Mouse (Mus musculus): ENCODE results near the gene Rhox2c. TPM values are rescaled to one million over a fixed set of nuclear protein-coding genes. Genes with fewer than 3 reads are reported as not detected.
"Not testable (repeated sequence)": the region's sequence is repeated elsewhere in the genome, so short reads cannot be mapped to it uniquely, and the experiment has no call there.

Gene Rhox2c
- polyA plus RNA-seq (2015; fragmentation: Nextera tagmentation; extraction: Ambion mirVana): not detected in 2 replicates

DNA sequence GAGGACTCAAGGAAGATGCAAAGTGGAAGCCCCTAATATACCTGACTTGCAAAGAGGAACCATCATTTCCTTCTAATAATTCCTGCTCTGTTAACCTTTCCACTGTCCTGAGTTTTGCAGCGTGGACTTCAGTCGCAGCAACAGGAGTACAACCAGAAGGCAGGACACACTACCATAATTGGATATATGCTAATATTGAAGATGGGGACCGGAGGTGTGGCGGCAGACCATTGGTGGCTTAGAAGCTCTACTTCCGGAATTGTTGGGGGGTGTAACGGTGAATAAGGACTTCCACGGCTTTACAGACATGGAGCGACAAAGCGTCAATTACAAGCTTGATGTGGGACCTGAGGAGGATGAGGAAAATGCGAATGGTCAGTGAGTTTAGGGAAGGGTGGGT is at the start of gene Rhox2c:
Rhox2c (plus strand) TSS at position 301 of the 400 bp plus-strand sequence.
- not testable (repeated sequence) for ATAC-seq

DNA sequence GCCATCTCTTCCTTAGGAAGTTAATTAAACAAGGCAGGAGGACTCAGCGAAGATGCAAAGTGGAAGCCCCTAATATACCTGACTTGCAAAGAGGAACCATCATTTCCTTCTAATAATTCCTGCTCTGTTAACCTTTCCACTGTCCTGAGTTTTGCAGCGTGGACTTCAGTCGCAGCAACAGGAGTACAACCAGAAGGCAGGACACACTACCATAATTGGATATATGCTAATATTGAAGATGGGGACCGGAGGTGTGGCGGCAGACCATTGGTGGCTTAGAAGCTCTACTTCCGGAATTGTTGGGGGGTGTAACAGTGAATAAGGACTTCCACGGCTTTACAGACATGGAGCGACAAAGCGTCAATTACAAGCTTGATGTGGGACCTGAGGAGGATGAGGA is 41.7 kb upstream of the Rhox2c start, which contains the start of gene Rhox2b:
Rhox2b (plus strand) TSS at position 301 of the 400 bp plus-strand sequence.
- not testable (repeated sequence) for H3K36me3 ChIP-seq (ENCODE audit: control insufficient read depth, insufficient read depth, low read length); H3K4me1 ChIP-seq (ENCODE audit: control insufficient read depth, insufficient read depth, low read length); H3K4me2 ChIP-seq (ENCODE audit: low read length); H3K27me3 ChIP-seq (ENCODE audit: control insufficient read depth, insufficient read depth, low read depth, low read length); H3K4me3 ChIP-seq (ENCODE audit: low read depth, low read length); H3K9me3 ChIP-seq (replicated peaks; ENCODE audit: control insufficient read depth, low read length, poor library complexity, severe bottlenecking); H3K9ac ChIP-seq (ENCODE audit: low read depth, low read length); ATAC-seq; H3K27ac ChIP-seq (ENCODE audit: low read length)
- no CpG with 5 or more reads among the region's 9 CpGs for WGBS

More for the DNA sequence above, at the start of gene Rhox2c:
- H3K9ac ChIP-seq (ENCODE audit: low read depth, low read length); H3K9me3 ChIP-seq (replicated peaks; ENCODE audit: control insufficient read depth, low read length, poor library complexity, severe bottlenecking); H3K27ac ChIP-seq (ENCODE audit: low read length); H3K4me1 ChIP-seq (ENCODE audit: control insufficient read depth, insufficient read depth, low read length); H3K4me3 ChIP-seq (ENCODE audit: low read depth, low read length); H3K4me2 ChIP-seq (ENCODE audit: low read length); H3K27me3 ChIP-seq (ENCODE audit: control insufficient read depth, insufficient read depth, low read depth, low read length); H3K36me3 ChIP-seq (ENCODE audit: control insufficient read depth, insufficient read depth, low read length): not testable (repeated sequence)
- WGBS: 97% methylated on average over 5 of the region's 10 CpGs

DNA sequence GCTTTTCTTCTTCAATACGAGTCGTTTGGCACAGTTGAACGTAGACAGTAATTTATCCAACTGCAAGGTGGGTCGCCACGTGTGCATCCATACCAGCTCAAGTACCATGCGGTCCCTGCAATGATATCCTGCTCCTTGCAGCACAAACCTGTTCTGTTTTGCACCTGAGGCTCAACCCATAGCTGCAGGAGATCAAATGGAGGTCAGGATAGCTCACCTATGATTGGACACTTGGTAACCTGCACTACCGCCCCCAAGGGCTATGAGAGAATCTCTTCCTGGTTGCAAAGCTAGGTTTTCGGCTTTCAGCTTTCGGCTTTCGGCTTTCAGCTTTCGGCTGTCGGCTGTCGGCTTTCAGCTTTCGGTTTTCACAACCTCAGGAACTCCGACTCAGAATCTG is 21.3 kb upstream of the Rhox2c start, which contains the start of gene Rhox4b:
Rhox4b (plus strand) TSS at position 301 of the 400 bp plus-strand sequence.
- H3K27ac ChIP-seq (ENCODE audit: low read length); H3K4me2 ChIP-seq (ENCODE audit: low read length); H3K9me3 ChIP-seq (replicated peaks; ENCODE audit: control insufficient read depth, low read length, poor library complexity, severe bottlenecking); H3K4me3 ChIP-seq (ENCODE audit: low read depth, low read length); H3K4me1 ChIP-seq (ENCODE audit: control insufficient read depth, insufficient read depth, low read length); H3K9ac ChIP-seq (ENCODE audit: low read depth, low read length); H3K36me3 ChIP-seq (ENCODE audit: control insufficient read depth, insufficient read depth, low read length); ATAC-seq; H3K27me3 ChIP-seq (ENCODE audit: control insufficient read depth, insufficient read depth, low read depth, low read length): not testable (repeated sequence)
- WGBS: 91% methylated on average over 14 of the region's 15 CpGs

DNA sequence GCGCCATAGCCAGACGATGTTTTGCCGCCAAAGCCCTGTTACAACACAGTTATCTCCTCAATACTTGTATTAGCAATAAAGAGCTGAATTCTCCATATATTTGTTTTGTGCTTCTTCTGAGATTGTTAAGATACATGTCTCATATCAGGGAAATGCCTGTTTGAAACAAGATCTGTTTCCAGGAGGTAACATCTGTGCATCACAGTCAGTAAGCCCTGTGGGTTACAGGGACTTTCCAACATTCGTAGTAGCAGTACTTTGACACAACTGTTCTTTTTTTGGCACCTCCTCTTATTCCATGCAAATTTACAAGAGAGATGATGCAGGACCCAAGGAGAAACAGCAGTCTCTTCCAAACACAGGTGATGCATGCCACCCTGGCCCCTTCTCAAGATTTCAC is 4.8 kb downstream of the Rhox2c start, which contains the start of gene Rhox3c:
Rhox3c (plus strand) TSS at position 301 of the 400 bp plus-strand sequence.
- H3K9me3 ChIP-seq (replicated peaks; ENCODE audit: control insufficient read depth, low read length, poor library complexity, severe bottlenecking); H3K4me3 ChIP-seq (ENCODE audit: low read depth, low read length); H3K9ac ChIP-seq (ENCODE audit: low read depth, low read length); ATAC-seq; H3K27me3 ChIP-seq (ENCODE audit: control insufficient read depth, insufficient read depth, low read depth, low read length); H3K36me3 ChIP-seq (ENCODE audit: control insufficient read depth, insufficient read depth, low read length); H3K4me2 ChIP-seq (ENCODE audit: low read length); H3K27ac ChIP-seq (ENCODE audit: low read length); H3K4me1 ChIP-seq (ENCODE audit: control insufficient read depth, insufficient read depth, low read length): not testable (repeated sequence)
- WGBS: 95% methylated on average over 3 of the region's 4 CpGs

DNA sequence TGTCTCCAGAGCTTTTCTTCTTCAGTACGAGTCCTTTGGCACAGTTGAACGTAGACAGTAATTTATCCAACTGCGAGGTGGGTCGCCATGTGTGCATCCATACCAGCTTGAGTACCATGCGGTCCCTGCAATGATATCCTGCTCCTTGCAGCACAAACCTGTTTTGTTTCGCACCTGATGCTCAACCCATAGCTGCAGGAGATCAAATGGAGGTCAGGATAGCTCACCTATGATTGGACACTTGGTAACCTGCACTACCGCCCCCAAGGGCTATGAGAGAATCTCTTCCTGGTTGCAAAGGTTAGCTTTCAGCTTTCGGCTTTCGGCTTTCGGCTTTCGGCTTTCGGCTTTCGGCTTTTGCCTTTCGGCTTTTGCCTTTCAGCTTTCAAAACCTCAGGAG is 26.6 kb downstream of the Rhox2c start, which contains the start of gene Rhox4c:
Rhox4c (plus strand) TSS at position 301 of the 400 bp plus-strand sequence.
- H3K4me1 ChIP-seq (ENCODE audit: control insufficient read depth, insufficient read depth, low read length); H3K4me2 ChIP-seq (ENCODE audit: low read length); H3K36me3 ChIP-seq (ENCODE audit: control insufficient read depth, insufficient read depth, low read length); H3K9me3 ChIP-seq (replicated peaks; ENCODE audit: control insufficient read depth, low read length, poor library complexity, severe bottlenecking); H3K9ac ChIP-seq (ENCODE audit: low read depth, low read length); H3K27me3 ChIP-seq (ENCODE audit: control insufficient read depth, insufficient read depth, low read depth, low read length); H3K4me3 ChIP-seq (ENCODE audit: low read depth, low read length); ATAC-seq; H3K27ac ChIP-seq (ENCODE audit: low read length): not testable (repeated sequence)
- 97% methylated on average over 14 of the region's 14 CpGs for WGBS

DNA sequence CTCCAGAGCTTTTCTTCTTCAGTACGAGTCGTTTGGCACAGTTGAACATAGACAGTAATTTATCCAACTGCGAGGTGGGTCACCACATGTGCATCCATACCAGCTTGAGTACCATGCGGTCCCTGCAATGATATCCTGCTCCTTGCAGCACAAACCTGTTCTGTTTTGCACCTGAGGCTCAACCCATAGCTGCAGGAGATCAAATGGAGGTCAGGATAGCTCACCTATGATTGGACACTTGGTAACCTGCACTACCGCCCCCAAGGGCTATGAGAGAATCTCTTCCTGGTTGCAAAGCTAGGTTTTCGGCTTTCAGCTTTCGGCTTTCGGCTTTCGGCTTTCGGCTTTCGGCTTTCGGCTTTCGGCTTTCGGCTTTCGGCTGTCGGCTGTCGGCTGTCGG is 60.6 kb downstream of the Rhox2c start, which contains the start of gene Rhox4d:
Rhox4d (plus strand) TSS at position 301 of the 400 bp plus-strand sequence.
- not testable (repeated sequence) for ATAC-seq; H3K9me3 ChIP-seq (replicated peaks; ENCODE audit: control insufficient read depth, low read length, poor library complexity, severe bottlenecking); H3K36me3 ChIP-seq (ENCODE audit: control insufficient read depth, insufficient read depth, low read length); H3K4me2 ChIP-seq (ENCODE audit: low read length); H3K4me3 ChIP-seq (ENCODE audit: low read depth, low read length); H3K27ac ChIP-seq (ENCODE audit: low read length); H3K27me3 ChIP-seq (ENCODE audit: control insufficient read depth, insufficient read depth, low read depth, low read length); H3K4me1 ChIP-seq (ENCODE audit: control insufficient read depth, insufficient read depth, low read length); H3K9ac ChIP-seq (ENCODE audit: low read depth, low read length)
- WGBS: 94% methylated on average over 14 of the region's 18 CpGs

Other genes starting within 250 kb of the Rhox2c start
- not detected in 2 replicates for gene Gm9, start 242.6 kb upstream of the Rhox2c start, polyA plus RNA-seq (2015; fragmentation: Nextera tagmentation; extraction: Ambion mirVana)
- not detected in 2 replicates for gene Rhox1, start 231.4 kb upstream of the Rhox2c start, polyA plus RNA-seq (2015; fragmentation: Nextera tagmentation; extraction: Ambion mirVana)
- gene Rhox2a, start 208.7 kb upstream of the Rhox2c start, polyA plus RNA-seq (2015; fragmentation: Nextera tagmentation; extraction: Ambion mirVana): not detected in 2 replicates
- gene Rhox3a, start 203.8 kb upstream of the Rhox2c start, polyA plus RNA-seq (2015; fragmentation: Nextera tagmentation; extraction: Ambion mirVana): not detected in 2 replicates
- not detected in 2 replicates for gene Rhox4a, start 188.3 kb upstream of the Rhox2c start, polyA plus RNA-seq (2015; fragmentation: Nextera tagmentation; extraction: Ambion mirVana)
- gene Rhox3a2, start 73.7 kb upstream of the Rhox2c start, polyA plus RNA-seq (2015; fragmentation: Nextera tagmentation; extraction: Ambion mirVana): not detected in 2 replicates
- gene Rhox4a2, start 62.8 kb upstream of the Rhox2c start, polyA plus RNA-seq (2015; fragmentation: Nextera tagmentation; extraction: Ambion mirVana): not detected in 2 replicates
- not detected in 2 replicates for gene Rhox2b, start 41.6 kb upstream of the Rhox2c start, polyA plus RNA-seq (2015; fragmentation: Nextera tagmentation; extraction: Ambion mirVana)
- gene Rhox4b, start 21.2 kb upstream of the Rhox2c start, polyA plus RNA-seq (2015; fragmentation: Nextera tagmentation; extraction: Ambion mirVana): not detected in 2 replicates
- not detected in 2 replicates for gene Rhox3c, start 4.9 kb downstream of the Rhox2c start, polyA plus RNA-seq (2015; fragmentation: Nextera tagmentation; extraction: Ambion mirVana)
- not detected in 2 replicates for gene Rhox4c, start 26.7 kb downstream of the Rhox2c start, polyA plus RNA-seq (2015; fragmentation: Nextera tagmentation; extraction: Ambion mirVana)
- not detected in 2 replicates for gene Rhox2d, start 39.7 kb downstream of the Rhox2c start, polyA plus RNA-seq (2015; fragmentation: Nextera tagmentation; extraction: Ambion mirVana)
- gene Rhox4d, start 60.7 kb downstream of the Rhox2c start, polyA plus RNA-seq (2015; fragmentation: Nextera tagmentation; extraction: Ambion mirVana): not detected in 2 replicates
- not detected in 2 replicates for gene Rhox2e, start 76.8 kb downstream of the Rhox2c start, polyA plus RNA-seq (2015; fragmentation: Nextera tagmentation; extraction: Ambion mirVana)
- gene Rhox3e, start 88.3 kb downstream of the Rhox2c start, polyA plus RNA-seq (2015; fragmentation: Nextera tagmentation; extraction: Ambion mirVana): not detected in 2 replicates
- gene Rhox4e, start 103.7 kb downstream of the Rhox2c start, polyA plus RNA-seq (2015; fragmentation: Nextera tagmentation; extraction: Ambion mirVana): not detected in 2 replicates
- not detected in 2 replicates for gene Rhox2f, start 117.7 kb downstream of the Rhox2c start, polyA plus RNA-seq (2015; fragmentation: Nextera tagmentation; extraction: Ambion mirVana)
- not detected in 2 replicates for gene Rhox3f, start 127.3 kb downstream of the Rhox2c start, polyA plus RNA-seq (2015; fragmentation: Nextera tagmentation; extraction: Ambion mirVana)
- gene Rhox4f, start 154.0 kb downstream of the Rhox2c start, polyA plus RNA-seq (2015; fragmentation: Nextera tagmentation; extraction: Ambion mirVana): not detected in 2 replicates
- gene Rhox3g, start 174.9 kb downstream of the Rhox2c start, polyA plus RNA-seq (2015; fragmentation: Nextera tagmentation; extraction: Ambion mirVana): not detected in 2 replicates
- not detected in 2 replicates for gene Rhox2g, start 189.8 kb downstream of the Rhox2c start, polyA plus RNA-seq (2015; fragmentation: Nextera tagmentation; extraction: Ambion mirVana)
- gene Rhox4g, start 197.6 kb downstream of the Rhox2c start, polyA plus RNA-seq (2015; fragmentation: Nextera tagmentation; extraction: Ambion mirVana): not detected in 2 replicates
- not detected in 2 replicates for gene Rhox3h, start 215.1 kb downstream of the Rhox2c start, polyA plus RNA-seq (2015; fragmentation: Nextera tagmentation; extraction: Ambion mirVana)
- not detected in 2 replicates for gene Rhox2h, start 219.6 kb downstream of the Rhox2c start, polyA plus RNA-seq (2015; fragmentation: Nextera tagmentation; extraction: Ambion mirVana)